Mouse (Mus musculus) bone marrow macrophage, adult 2 months (primary cell): ENCODE measurements around the gene Amh.

Source experiments
- CTCF ChIP-seq: IDR thresholded peaks from 2 replicates; pipeline ENCODE4 v1.5.1; 2012; ENCODE audit warnings: low read depth, mild to moderate bottlenecking, low read length, moderate library complexity
- POLR2A ChIP-seq: IDR thresholded peaks from 2 replicates; pipeline ENCODE4 v1.6.1; 2012; ENCODE audit warnings: mild to moderate bottlenecking, low read depth, low read length, borderline replicate concordance

DNA sequence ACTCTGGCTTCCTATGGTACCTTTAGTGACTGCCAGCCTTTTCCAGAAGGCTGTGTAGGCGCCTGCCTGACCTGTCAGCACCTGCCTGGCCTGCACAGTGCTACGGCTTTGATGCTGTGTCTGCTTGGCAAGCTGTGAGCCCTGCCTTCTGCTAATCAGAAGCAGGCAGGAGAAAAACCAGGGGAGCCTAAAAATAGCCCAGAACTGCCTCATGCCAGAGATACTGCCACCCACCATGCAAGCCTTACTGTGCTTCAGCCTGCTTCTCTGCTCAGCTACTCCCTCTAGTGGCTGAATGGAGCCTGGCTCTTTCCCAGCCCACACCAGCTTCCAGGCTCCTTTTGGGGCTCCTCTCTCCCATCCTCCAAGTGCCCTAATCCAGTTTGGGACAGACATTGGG is 30.5 kb upstream of the Amh start:
- TF ChIP-seq CTCF (peak; percentile 81), POLR2A (no peak)
